Mouse (Mus musculus): ENCODE data around the gene Cadm2. TPM values are rescaled to one million over a fixed set of nuclear protein-coding genes. Genes with fewer than 3 reads are reported as not detected.

Gene Cadm2
- polyA plus RNA-seq, 1 experiment from 2014 or later, result 0.66 TPM

- H3K27me3 ChIP-seq (ENCODE audit: insufficient read depth, low read length), result no peaks in the 10 kb centered on the region
- H3K9ac ChIP-seq, result no peak overlapping the region
- no peaks in the 10 kb centered on the region for H3K36me3 ChIP-seq (ENCODE audit: insufficient read depth)
- no peak overlapping the region for H3K4me2 ChIP-seq
- TF ChIP-seq CTCF (IDR thresholded peaks at IDR 0.05; ENCODE audit: low read depth), result peak; percentile 65
- no peak overlapping the region for H3K27ac ChIP-seq (ENCODE audit: low read depth)
- peak; percentile 75 for DNase-seq
- WGBS, result 15% methylated on average over 1 of the region's 1 CpGs
- no peaks in the 10 kb centered on the region for H3K4me1 ChIP-seq (ENCODE audit: insufficient read depth)
- no peaks in the 10 kb centered on the region for H3K9me3 ChIP-seq (ENCODE audit: low read depth, low read length)
- no peak overlapping the region for H3K4me3 ChIP-seq (ENCODE audit: low read depth, low read length)
- ATAC-seq (ENCODE audit: insufficient read depth), result no peak
These were observed 385.8 kb downstream of the Cadm2 start for GRCm38 (mm10) chr16:67234862-67235261.

- 76% methylated on average over 1 of the region's 1 CpGs for WGBS
- no peak for TF ChIP-seq CTCF (IDR thresholded peaks at IDR 0.05; ENCODE audit: low read depth)
- no peaks in the 10 kb centered on the region for H3K36me3 ChIP-seq (ENCODE audit: insufficient read depth)
- H3K9ac ChIP-seq, result no peak overlapping the region
- H3K4me2 ChIP-seq, result no peak overlapping the region
- H3K27ac ChIP-seq (ENCODE audit: low read depth), result no peak overlapping the region
- no peaks in the 10 kb centered on the region for H3K27me3 ChIP-seq (ENCODE audit: insufficient read depth, low read length)
- DNase-seq (no peak), ATAC-seq (ENCODE audit: insufficient read depth) (no peak)
- no peak overlapping the region for H3K4me3 ChIP-seq (ENCODE audit: low read depth, low read length)
- no peaks in the 10 kb centered on the region for H3K4me1 ChIP-seq (ENCODE audit: insufficient read depth)
- H3K9me3 ChIP-seq (ENCODE audit: low read depth, low read length), result no peaks in the 10 kb centered on the region
These were observed 394.0 kb downstream of the Cadm2 start for GRCm38 (mm10) chr16:67226696-67227095.

GRCm38 (mm10) chr16:67203329-67203728, 417.4 kb downstream of the Cadm2 start:
- Histone ChIP-seq H3K4me2 (no peak overlapping the region), H3K9ac (no peak overlapping the region), H3K27ac (ENCODE audit: low read depth) (no peak overlapping the region), H3K4me3 (ENCODE audit: low read depth, low read length) (no peak overlapping the region), H3K36me3 (ENCODE audit: insufficient read depth) (no peaks in the 10 kb centered on the region), H3K9me3 (ENCODE audit: low read depth, low read length) (no peaks in the 10 kb centered on the region), H3K4me1 (ENCODE audit: insufficient read depth) (no peaks in the 10 kb centered on the region), H3K27me3 (ENCODE audit: insufficient read depth, low read length) (no peaks in the 10 kb centered on the region)
- ATAC-seq (ENCODE audit: insufficient read depth) (no peak), DNase-seq (no peak)
- TF ChIP-seq CTCF (IDR thresholded peaks at IDR 0.05; ENCODE audit: low read depth), result no peak

GRCm38 (mm10) chr16:67192852-67193415, 427.8 kb downstream of the Cadm2 start:
- Histone ChIP-seq H3K9me3 (ENCODE audit: low read depth, low read length) (no peaks in the 10 kb centered on the region), H3K27ac (ENCODE audit: low read depth) (no peak overlapping the region), H3K4me2 (no peak overlapping the region), H3K27me3 (ENCODE audit: insufficient read depth, low read length) (no peaks in the 10 kb centered on the region), H3K36me3 (ENCODE audit: insufficient read depth) (no peaks in the 10 kb centered on the region), H3K4me3 (ENCODE audit: low read depth, low read length) (no peak overlapping the region), H3K9ac (no peak overlapping the region), H3K4me1 (ENCODE audit: insufficient read depth) (no peaks in the 10 kb centered on the region)
- no peak for TF ChIP-seq CTCF (IDR thresholded peaks at IDR 0.05; ENCODE audit: low read depth)
- no peak for ATAC-seq (ENCODE audit: insufficient read depth)
- 78% methylated on average over 4 of the region's 4 CpGs for WGBS
- DNase-seq, result no peak

GRCm38 (mm10) chr16:67192395-67192794, 428.3 kb downstream of the Cadm2 start:
- Histone ChIP-seq H3K4me1 (ENCODE audit: insufficient read depth) (no peaks in the 10 kb centered on the region), H3K9me3 (ENCODE audit: low read depth, low read length) (no peaks in the 10 kb centered on the region), H3K9ac (no peak overlapping the region), H3K4me2 (no peak overlapping the region), H3K27ac (ENCODE audit: low read depth) (no peak overlapping the region), H3K36me3 (ENCODE audit: insufficient read depth) (no peaks in the 10 kb centered on the region), H3K27me3 (ENCODE audit: insufficient read depth, low read length) (no peaks in the 10 kb centered on the region), H3K4me3 (ENCODE audit: low read depth, low read length) (no peak overlapping the region)
- WGBS, result 35% methylated on average over 2 of the region's 2 CpGs
- DNase-seq, result no peak
- ATAC-seq (ENCODE audit: insufficient read depth), result no peak
- no peak for TF ChIP-seq CTCF (IDR thresholded peaks at IDR 0.05; ENCODE audit: low read depth)

GRCm38 (mm10) chr16:67186322-67186721, 434.4 kb downstream of the Cadm2 start:
- DNase-seq (no peak), ATAC-seq (ENCODE audit: insufficient read depth) (no peak)
- WGBS, result 73% methylated on average over 1 of the region's 1 CpGs
- Histone ChIP-seq H3K4me3 (ENCODE audit: low read depth, low read length) (no peak overlapping the region), H3K36me3 (ENCODE audit: insufficient read depth) (no peaks in the 10 kb centered on the region), H3K4me2 (no peak overlapping the region), H3K27ac (ENCODE audit: low read depth) (no peak overlapping the region), H3K27me3 (ENCODE audit: insufficient read depth, low read length) (no peaks in the 10 kb centered on the region), H3K9ac (no peak overlapping the region), H3K9me3 (ENCODE audit: low read depth, low read length) (no peaks in the 10 kb centered on the region), H3K4me1 (ENCODE audit: insufficient read depth) (no peaks in the 10 kb centered on the region)
- no peak for TF ChIP-seq CTCF (IDR thresholded peaks at IDR 0.05; ENCODE audit: low read depth)

GRCm38 (mm10) chr16:67182958-67183357, 437.8 kb downstream of the Cadm2 start:
- ATAC-seq (ENCODE audit: insufficient read depth) (no peak), DNase-seq (no peak)
- Histone ChIP-seq H3K4me2 (no peak overlapping the region), H3K27ac (ENCODE audit: low read depth) (no peak overlapping the region), H3K36me3 (ENCODE audit: insufficient read depth) (no peaks in the 10 kb centered on the region), H3K9me3 (ENCODE audit: low read depth, low read length) (no peaks in the 10 kb centered on the region), H3K4me3 (ENCODE audit: low read depth, low read length) (no peak overlapping the region), H3K27me3 (ENCODE audit: insufficient read depth, low read length) (no peaks in the 10 kb centered on the region), H3K9ac (no peak overlapping the region), H3K4me1 (ENCODE audit: insufficient read depth) (no peaks in the 10 kb centered on the region)
- TF ChIP-seq CTCF (IDR thresholded peaks at IDR 0.05; ENCODE audit: low read depth), result no peak
- 75% methylated on average over 5 of the region's 5 CpGs for WGBS

GRCm38 (mm10) chr16:67175386-67175785, 445.3 kb downstream of the Cadm2 start:
- Histone ChIP-seq H3K36me3 (ENCODE audit: insufficient read depth) (no peaks in the 10 kb centered on the region), H3K4me2 (no peak overlapping the region), H3K27me3 (ENCODE audit: insufficient read depth, low read length) (no peaks in the 10 kb centered on the region), H3K9ac (no peak overlapping the region), H3K4me3 (ENCODE audit: low read depth, low read length) (no peak overlapping the region), H3K9me3 (ENCODE audit: low read depth, low read length) (no peaks in the 10 kb centered on the region), H3K4me1 (ENCODE audit: insufficient read depth) (no peaks in the 10 kb centered on the region), H3K27ac (ENCODE audit: low read depth) (no peak overlapping the region)
- ATAC-seq (ENCODE audit: insufficient read depth) (no peak), DNase-seq (no peak)
- WGBS, result 71% methylated on average over 4 of the region's 4 CpGs
- TF ChIP-seq CTCF (IDR thresholded peaks at IDR 0.05; ENCODE audit: low read depth), result no peak
